8 mouse cellular contexts compared by ENCODE assay signal in the genomic region with DNA sequence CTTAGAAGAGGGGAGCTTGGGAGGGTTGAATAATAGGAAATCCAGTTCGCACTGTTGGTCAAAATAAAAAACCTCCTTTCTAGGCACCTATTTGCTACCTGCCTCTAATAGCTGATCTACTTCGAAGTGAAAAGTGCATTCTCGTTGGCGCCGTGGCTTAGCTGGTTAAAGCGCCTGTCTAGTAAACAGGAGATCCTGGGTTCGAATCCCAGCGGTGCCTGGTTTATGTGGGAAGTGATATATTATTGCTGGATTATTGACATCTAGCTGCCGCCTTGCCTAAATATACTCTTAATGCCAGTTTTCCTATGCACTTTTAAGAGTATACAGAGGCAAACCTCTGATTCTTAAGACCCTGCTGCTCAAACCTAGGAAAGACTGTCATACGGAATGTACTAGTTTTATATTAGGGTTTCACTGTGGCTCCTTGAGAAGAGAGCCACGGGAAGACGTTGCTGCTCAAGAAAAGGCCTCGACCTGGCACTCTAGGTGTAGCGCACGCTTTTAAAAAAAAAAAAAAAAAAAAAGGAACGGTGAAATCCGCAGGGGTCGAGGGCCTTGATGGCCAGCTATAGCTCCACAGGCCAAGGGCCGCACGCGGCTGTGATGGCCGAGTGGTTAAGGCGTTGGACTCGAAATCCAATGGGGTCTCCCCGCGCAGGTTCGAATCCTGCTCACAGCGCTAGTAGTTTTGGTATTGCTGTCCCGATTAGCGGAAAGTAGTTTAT. TPM values are rescaled to one million over a fixed set of nuclear protein-coding genes. Genes with fewer than 3 reads are reported as not detected.
A peak's percentile ranks its signal among the peaks of the same experiment; 100 is the strongest.
DNase-seq lines count a peak whose midpoint lies in the region; ATAC-seq and TF ChIP-seq lines count a peak whose summit lies in the region.

No protein-coding gene starts in this region.

- ATAC-seq in forebrain, embryonic 16.5 days, result peak; percentile 73

- DNase-seq in ES-E14 (ENCODE audit: low read depth, low spot score), result no peak
- DNase-seq in cerebellum, adult 18-20 months, result peak; percentile 83 to 94
- peak; percentile 98 for DNase-seq in heart, postnatal 4 days
- peak; percentile 81 for DNase-seq in layer of hippocampus, adult 9-10 months (ENCODE audit: low spot score)
- peak; percentile 94 for DNase-seq in lung, postnatal 10 days
- peak; percentile 99 for DNase-seq in ovary, postnatal 14 days (ENCODE audit: low spot score)
- DNase-seq in thymus, postnatal 14 days, result peak; percentile 91

- H3K36me3 ChIP-seq in ES-E14 (ENCODE audit: control insufficient read depth, insufficient read depth, low read length, poor library complexity, severe bottlenecking), result peaks cover 18% of the 10 kb centered on the region
- peaks cover 13% of the 10 kb centered on the region for H3K36me3 ChIP-seq in forebrain, embryonic 16.5 days (ENCODE audit: control insufficient read depth, insufficient read depth)

- peaks cover 2 to 7% of the 10 kb centered on the region in 2 experiments; a peak in 1 of 4 replicates for H3K4me1 ChIP-seq in ES-E14 (ENCODE audit: control insufficient read depth in 2 of 2, insufficient read depth in 2 of 2, low read length in 2 of 2, poor library complexity in 1 of 2)
- H3K4me1 ChIP-seq in forebrain, embryonic 16.5 days (replicated peaks; ENCODE audit: control insufficient read depth, insufficient read depth, low read length), result 0 out of 2 replicates have a peak, but pooled peaks cover 3% of the 10 kb centered on the region

- in situ Hi-C loops in ES-E14 (cut with MboI; ENCODE audit: low sequenced_read_pairs in 2 of 2, unreplicated experiment in 2 of 2), result no loop called here

- no peaks in the 10 kb centered on the region for H3K27me3 ChIP-seq in forebrain, embryonic 16.5 days (replicated peaks; ENCODE audit: control insufficient read depth, insufficient read depth, low read length)

- WGBS in forebrain, embryonic 16.5 days, result under 1% methylated on average over 30 of the region's 30 CpGs

- H3K9ac ChIP-seq in ES-E14 (ENCODE audit: insufficient read depth, low read depth, low read length, poor library complexity, severe bottlenecking), result no peak overlapping the region; the same call in 1 of the 2 replicates
- H3K9ac ChIP-seq in forebrain, embryonic 16.5 days (replicated peaks; ENCODE audit: low read depth, low read length), result peak overlapping the region; percentile 20; the same call in 1 of the 2 replicates

- H3K27ac ChIP-seq in ES-E14 (ENCODE audit: insufficient read depth, low read depth, low read length, poor library complexity, severe bottlenecking), result no peak overlapping the region
- H3K27ac ChIP-seq in forebrain, embryonic 16.5 days (ENCODE audit: low read length), result no peak overlapping the region

- H3K9me3 ChIP-seq in ES-E14 (ENCODE audit: control insufficient read depth, insufficient read depth, low read depth, low read length), result no peaks in the 10 kb centered on the region
- no peaks in the 10 kb centered on the region for H3K9me3 ChIP-seq in forebrain, embryonic 16.5 days (ENCODE audit: control insufficient read depth, low read length)

- H3K4me3 ChIP-seq in ES-E14 (ENCODE audit: insufficient read depth in 1 of 2, low read depth in 1 of 2, low read length in 2 of 2, poor library complexity in 1 of 2, severe bottlenecking in 1 of 2), result peak overlapping the region; percentile 60 to 68
- peak overlapping the region; percentile 46 for H3K4me3 ChIP-seq in forebrain, embryonic 16.5 days (replicated peaks; ENCODE audit: low read length)

- H3K4me2 ChIP-seq in forebrain, embryonic 16.5 days (ENCODE audit: low read length), result peak overlapping the region; percentile 56

TF ChIP-seq in ES-E14, 5 proteins besides CTCF, POLR2A, EP300 and RAD21:
- TF ChIP-seq CHD2 (IDR thresholded peaks at IDR 0.05; ENCODE audit: low read depth, low read length) (0 out of 2 replicates have a peak, but pooled peaks have one; percentile 1), HCFC1 (IDR thresholded peaks at IDR 0.05; ENCODE audit: borderline replicate concordance, insufficient read depth, low read length) (peak; percentile 53; the same call in 1 of the 2 replicates), MAFK (IDR thresholded peaks at IDR 0.05; ENCODE audit: insufficient read depth, low read depth, low read length) (peak; percentile 75), ZC3H11A (IDR thresholded peaks at IDR 0.05; ENCODE audit: borderline replicate concordance, low read depth, low read length) (no peak), ZNF384 (IDR thresholded peaks at IDR 0.05; ENCODE audit: low read depth, low read length) (peak; percentile 99)
TF ChIP-seq in ES-E14: peak in this region for 4.

RNA-seq across cellular contexts. Expression of gene Hes7, which starts 9.7 kb away (rescaled TPM):
- not detected in 2 replicates for total RNA-seq in ES-E14 (2012; rRNA removed)
- 0.26 and 0.67 TPM in 2 replicates for polyA plus RNA-seq in forebrain, embryonic 16.5 days (2015; fragmentation: Nextera tagmentation; extraction: Ambion mirVana)
- total RNA-seq in heart, postnatal 4 days (2021), result under 1 TPM; 0.23 to 0.29 TPM

RNA-seq across cellular contexts. Expression of gene 9130213A22Rik, which starts 11.9 kb away (rescaled TPM):
- not detected in 2 replicates for total RNA-seq in ES-E14 (2012; rRNA removed)
- polyA plus RNA-seq in forebrain, embryonic 16.5 days (2015; fragmentation: Nextera tagmentation; extraction: Ambion mirVana), result 0.39 and 0.71 TPM in 2 replicates
- under 1 TPM; 0.29 to 0.65 TPM for total RNA-seq in heart, postnatal 4 days (2021)

RNA-seq across cellular contexts. Expression of gene Aloxe3, which starts 15.2 kb away (rescaled TPM):
- 0.49 and 1.4 TPM in 2 replicates for total RNA-seq in ES-E14 (2012; rRNA removed)
- polyA plus RNA-seq in forebrain, embryonic 16.5 days (2015; fragmentation: Nextera tagmentation; extraction: Ambion mirVana), result 2.8 and 3.5 TPM in 2 replicates
- total RNA-seq in heart, postnatal 4 days (2021), result under 1 TPM in 1 of 2 experiments, not detected in 1; 0.45 TPM

RNA-seq across cellular contexts. Expression of gene Per1, which starts 15.5 kb away (rescaled TPM):
- total RNA-seq in ES-E14 (2012; rRNA removed), result 6.0 and 8.6 TPM in 2 replicates
- 11.8 and 12.1 TPM in 2 replicates for polyA plus RNA-seq in forebrain, embryonic 16.5 days (2015; fragmentation: Nextera tagmentation; extraction: Ambion mirVana)
- 10 to 100 TPM; 42.6 to 55.6 TPM for total RNA-seq in heart, postnatal 4 days (2021)

RNA-seq across cellular contexts. Expression of gene Vamp2, which starts 22.2 kb away (rescaled TPM):
- total RNA-seq in ES-E14 (2012; rRNA removed), result 7.1 and 9.0 TPM in 2 replicates
- 217 and 259 TPM in 2 replicates for polyA plus RNA-seq in forebrain, embryonic 16.5 days (2015; fragmentation: Nextera tagmentation; extraction: Ambion mirVana)
- total RNA-seq in heart, postnatal 4 days (2021), result 10 to 100 TPM; 80.2 to 84.6 TPM
